Mouse (Mus musculus) CH12.LX (cell line): Measurements from ENCODE around the gene Mrps25. TPM values are rescaled to one million over a fixed set of nuclear protein-coding genes. Genes with fewer than 3 reads are reported as not detected.
A peak's percentile ranks its signal among the peaks of the same experiment; 100 is the strongest.

Experiments used
- DNase-seq: peaks from one replicate; pipeline ENCODE4 v3.0.0-alpha.2; 2013; ENCODE audit errors: extremely low read depth
- H3K27ac ChIP-seq: 2 replicates; pipeline ENCODE4 v1.5.1; 2012; ENCODE audit warnings: low read depth, mild to moderate bottlenecking, control low read depth, moderate library complexity; ENCODE audit not compliant: insufficient read depth
- H3K27me3 ChIP-seq: replicated peaks from 2 replicates; pipeline ENCODE3; 2012; ENCODE audit warnings: inconsistent platforms
- H3K36me3 ChIP-seq, 2 experiments: replicated peaks in 1 of 2; 2 replicates each; pipeline versions ENCODE3 to v1.6.1; 2012; ENCODE audit warnings: inconsistent platforms in 1 of 2, low read length in 1 of 2, mild to moderate bottlenecking in 1 of 2, mixed read lengths in 1 of 2, moderate library complexity in 1 of 2; ENCODE audit not compliant: control insufficient read depth in 1 of 2, insufficient read depth in 1 of 2
- H3K4me1 ChIP-seq, 2 experiments: 2 replicates each; pipeline ENCODE4 v1.6.1; 2012; ENCODE audit warnings: inconsistent platforms in 1 of 2, moderate library complexity in 1 of 2; ENCODE audit not compliant: insufficient read depth in 2 of 2, control insufficient read depth in 1 of 2
- H3K4me2 ChIP-seq: 2 replicates; pipeline ENCODE4 v1.6.1; 2012; ENCODE audit warnings: low read depth, mild to moderate bottlenecking, control low read depth; ENCODE audit not compliant: poor library complexity, insufficient read depth, severe bottlenecking
- H3K4me3 ChIP-seq, 3 experiments: fragments of 150-350 bp in 1 of 3; sonication (generic) in 1 of 3; replicated peaks in 1 of 3; 2 replicates each; pipeline versions ENCODE3 to v1.5.1; 2011 to 2012; ENCODE audit warnings: low read depth in 2 of 3, low read length in 2 of 3, mild to moderate bottlenecking in 2 of 3, moderate library complexity in 2 of 3, control low read depth in 1 of 3, improper control_type of control experiment in 1 of 3, inconsistent platforms in 1 of 3, mixed read lengths in 1 of 3; ENCODE audit not compliant: poor library complexity in 1 of 3
- H3K79me2 ChIP-seq: replicated peaks from 2 replicates; pipeline ENCODE4 v1.6.1; 2012; ENCODE audit warnings: mild to moderate bottlenecking, moderate library complexity; ENCODE audit not compliant: control insufficient read depth, poor library complexity, insufficient read depth, severe bottlenecking; ENCODE audit errors: extremely low read depth
- H3K9ac ChIP-seq: 2 replicates; pipeline ENCODE4 v1.6.1; 2012; ENCODE audit warnings: low read depth, mild to moderate bottlenecking, control low read depth, moderate library complexity; ENCODE audit not compliant: insufficient read depth
- H3K9me3 ChIP-seq: replicated peaks from 2 replicates; pipeline ENCODE3; 2012; ENCODE audit warnings: low read length, inconsistent platforms, mixed read lengths
- BHLHE40 ChIP-seq: IDR thresholded peaks from 2 replicates; pipeline ENCODE4 v1.6.1; 2011; ENCODE audit warnings: mild to moderate bottlenecking, low read depth, low read length, improper control_type of control experiment
- CHD1 ChIP-seq: IDR thresholded peaks from 2 replicates; pipeline ENCODE4 v1.6.1; 2012; ENCODE audit warnings: low read depth, low read length, improper control_type of control experiment, inconsistent platforms
- CTCF ChIP-seq, 2 experiments: IDR thresholded peaks in 1 of 2; conservative IDR thresholded peaks in 1 of 2; 2 replicates each; pipeline ENCODE4 v1.5.1; 2011 to 2012; ENCODE audit warnings: low read depth in 2 of 2, low read length in 2 of 2, improper control_type of control experiment in 1 of 2, inconsistent platforms in 1 of 2, mild to moderate bottlenecking in 1 of 2, moderate library complexity in 1 of 2
- ELF1 ChIP-seq: IDR thresholded peaks from 2 replicates; pipeline ENCODE4 v1.6.1; 2014; ENCODE audit warnings: low read depth, mild to moderate bottlenecking, inconsistent platforms, low read length, improper control_type of control experiment
- EP300 ChIP-seq: IDR thresholded peaks from 2 replicates; pipeline ENCODE4 v1.6.1; 2011; ENCODE audit warnings: low read length, improper control_type of control experiment
- ETS1 ChIP-seq: conservative IDR thresholded peaks from 2 replicates; pipeline ENCODE4 v1.6.1; 2012; ENCODE audit warnings: low read depth, mild to moderate bottlenecking, inconsistent platforms, low read length, improper control_type of control experiment, moderate library complexity
- GABPA ChIP-seq: IDR thresholded peaks from 2 replicates; pipeline ENCODE4 v1.6.1; 2012; ENCODE audit warnings: low read depth, low read length, improper control_type of control experiment, inconsistent platforms; ENCODE audit not compliant: insufficient replicate concordance
- HCFC1 ChIP-seq: IDR thresholded peaks from 2 replicates; pipeline ENCODE4 v1.6.1; 2012; ENCODE audit warnings: low read depth, mild to moderate bottlenecking, inconsistent platforms, low read length, improper control_type of control experiment
- IRF4 ChIP-seq: IDR thresholded peaks from 2 replicates; pipeline ENCODE4 v1.6.1; 2014; ENCODE audit warnings: low read depth, mild to moderate bottlenecking, inconsistent platforms, low read length, improper control_type of control experiment
- JUN ChIP-seq: IDR thresholded peaks from 2 replicates; pipeline ENCODE4 v1.6.1; 2011; ENCODE audit warnings: low read depth, mild to moderate bottlenecking, low read length, improper control_type of control experiment, moderate library complexity; ENCODE audit not compliant: insufficient read depth
- KAT2A ChIP-seq: IDR thresholded peaks from 2 replicates; pipeline ENCODE4 v1.6.1; 2012; ENCODE audit warnings: low read length, improper control_type of control experiment, inconsistent platforms; ENCODE audit not compliant: insufficient replicate concordance
- MAFK ChIP-seq: IDR thresholded peaks from 2 replicates; pipeline ENCODE4 v1.6.1; 2011; ENCODE audit warnings: low read length, improper control_type of control experiment; ENCODE audit not compliant: insufficient replicate concordance
- MAX ChIP-seq: IDR thresholded peaks from 2 replicates; pipeline ENCODE4 v1.6.1; 2011; ENCODE audit warnings: low read length, improper control_type of control experiment
- MEF2A ChIP-seq: IDR thresholded peaks from 2 replicates; pipeline ENCODE4 v1.6.1; 2014; ENCODE audit warnings: low read depth, mild to moderate bottlenecking, inconsistent platforms, low read length, improper control_type of control experiment, borderline replicate concordance
- MXI1 ChIP-seq: IDR thresholded peaks from 2 replicates; pipeline ENCODE4 v1.6.1; 2011; ENCODE audit warnings: mild to moderate bottlenecking, low read depth, low read length, improper control_type of control experiment
- MYC ChIP-seq: IDR thresholded peaks from 2 replicates; pipeline ENCODE4 v1.6.1; 2011; ENCODE audit warnings: low read depth, mild to moderate bottlenecking, improper control_type of control experiment, low read length
- NELFE ChIP-seq: IDR thresholded peaks from 2 replicates; pipeline ENCODE4 v1.6.1; 2011; ENCODE audit warnings: low read depth, low read length, improper control_type of control experiment
- NRF1 ChIP-seq: IDR thresholded peaks from 2 replicates; pipeline ENCODE4 v1.6.1; 2014; ENCODE audit warnings: low read depth, mild to moderate bottlenecking, inconsistent platforms, low read length, improper control_type of control experiment, moderate library complexity
- POLR2A ChIP-seq: IDR thresholded peaks from 2 replicates; pipeline ENCODE4 v1.6.1; 2011; ENCODE audit warnings: low read depth, mild to moderate bottlenecking, improper control_type of control experiment, low read length
- POLR2AphosphoS2 ChIP-seq: IDR thresholded peaks from 2 replicates; pipeline ENCODE4 v1.6.1; 2011; ENCODE audit warnings: low read depth, low read length, improper control_type of control experiment
- RCOR1 ChIP-seq: conservative IDR thresholded peaks from 2 replicates; pipeline ENCODE4 v1.6.1; 2012; ENCODE audit warnings: low read depth, mild to moderate bottlenecking, inconsistent platforms, low read length, improper control_type of control experiment
- SIN3A ChIP-seq: IDR thresholded peaks from 2 replicates; pipeline ENCODE4 v1.6.1; 2012; ENCODE audit warnings: low read length, improper control_type of control experiment, inconsistent platforms
- SMC3 ChIP-seq: IDR thresholded peaks from 2 replicates; pipeline ENCODE4 v1.6.1; 2011; ENCODE audit warnings: low read depth, low read length, improper control_type of control experiment
- TBP ChIP-seq: conservative IDR thresholded peaks from 2 replicates; pipeline ENCODE4 v1.6.1; 2011; ENCODE audit warnings: low read depth, low read length, improper control_type of control experiment
- TCF12 ChIP-seq: IDR thresholded peaks from 2 replicates; pipeline ENCODE4 v1.6.1; 2014; ENCODE audit warnings: low read depth, mild to moderate bottlenecking, inconsistent platforms, low read length, improper control_type of control experiment
- USF1 ChIP-seq: IDR thresholded peaks from 2 replicates; pipeline ENCODE4 v1.6.1; 2014; ENCODE audit warnings: low read depth, mild to moderate bottlenecking, inconsistent platforms, low read length, improper control_type of control experiment
- USF2 ChIP-seq: conservative IDR thresholded peaks from 2 replicates; pipeline ENCODE4 v1.6.1; 2011; ENCODE audit warnings: low read depth, low read length, improper control_type of control experiment
- ZC3H11A ChIP-seq: IDR thresholded peaks from 2 replicates; pipeline ENCODE4 v1.6.1; 2012; ENCODE audit warnings: low read depth, mild to moderate bottlenecking, inconsistent platforms, low read length, improper control_type of control experiment
- ZKSCAN1 ChIP-seq: IDR thresholded peaks from 2 replicates; pipeline ENCODE4 v1.6.1; 2012; ENCODE audit warnings: low read depth, inconsistent platforms, low read length, improper control_type of control experiment, borderline replicate concordance
- ZMIZ1 ChIP-seq: IDR thresholded peaks from 2 replicates; pipeline ENCODE4 v1.6.1; 2012; ENCODE audit warnings: low read depth, mild to moderate bottlenecking, inconsistent platforms, low read length, improper control_type of control experiment
- dilution Hi-C: fragments of 300-500 bp; cut with MboI; formaldehyde crosslinking; loops from 2 replicates; pipeline ENCODE4 v1.14.3; 2020; ENCODE audit warnings: low sequenced_read_pairs; ENCODE audit not compliant: extremely low pct_unique_long_range_greater_than_20kb, extremely low pct_ligation_motif_present
- in situ Hi-C: fragments of 300-500 bp; cut with MboI; formaldehyde crosslinking; loops from 3 replicates; pipeline ENCODE4 v1.14.3; 2019; ENCODE audit warnings: low sequenced_read_pairs, low pct_ligation_motif_present, low pct_unique_long_range_greater_than_20kb, mixed read lengths
- polyA plus RNA-seq: library from polyadenylated mRNA; unstranded; fragments of >175 nt; gene quantifications from 2 replicates; pipeline ENCODE4 v1.2.1, GENCODE M21; 2012; ENCODE audit warnings: low read depth; ENCODE audit not compliant: insufficient read length
- total RNA-seq, 2 experiments: library from RNA; depleted of rRNA; stranded (reverse); fragments of 300-350 nt in 1 of 2; fragments of >200 nt in 1 of 2; gene quantifications; 2 replicates each; pipeline ENCODE4 v1.2.3; 2012 to 2014

The Mrps25 gene
- total and polyA plus RNA-seq, 3 experiments: 38.6 to 70.6 (median 61.4) TPM

- no peak for TF ChIP-seq HCFC1
- TF ChIP-seq IRF4: no peak
- TF ChIP-seq CTCF (conservative IDR thresholded peaks at IDR 0.05 in 1 of 2, IDR thresholded peaks at IDR 0.05 in 1 of 2; ENCODE audit: low read depth in 2 of 2, low read length in 2 of 2): peak; percentile 38 to 87
- no peak for TF ChIP-seq ZKSCAN1
- TF ChIP-seq NELFE: no peak
- no peak for TF ChIP-seq EP300
Measured at GRCm38 (mm10) chr6:92219445-92219844, 35.6 kb upstream of the Mrps25 start (continued).

GRCm38 (mm10) chr6:92214773-92215449 is 31.1 kb upstream of the Mrps25 start, which contains the start of gene Rbsn:
Gene Rbsn (minus strand): TSS chr6:92214925.
- in situ Hi-C loops: no loop called here
- Histone ChIP-seq H3K27ac (peak within 1 kb of the TSS; percentile 48), H3K9ac (peak within 1 kb of the TSS; percentile 67), H3K4me2 (peak within 1 kb of the TSS; percentile 70), H3K9me3 (no peaks in the 10 kb centered on the region), H3K27me3 (peaks cover 14% of the 10 kb centered on the region), H3K4me3 (peak within 1 kb of the TSS; percentile 92 to 99 (median 97)), H3K36me3 (peaks cover 0 to 19% of the 10 kb centered on the region in 2 experiments), H3K4me1 (peaks cover 2 to 14% of the 10 kb centered on the region in 2 experiments; a peak in 2 of 4 replicates), H3K79me2 (peaks cover 20% of the 10 kb centered on the region)
- dilution Hi-C loops: no loop called here
- peak; percentile 92 for DNase-seq
- TF ChIP-seq ETS1: no peak
- TF ChIP-seq SIN3A: peak; percentile 84
- TF ChIP-seq EP300: no peak
- no peak for TF ChIP-seq USF2
- TF ChIP-seq ZMIZ1: peak; percentile 77; the same call in 1 of the 2 replicates
- peak; percentile 76 for TF ChIP-seq POLR2A
- peak; percentile 96 for TF ChIP-seq HCFC1
- TF ChIP-seq KAT2A: peak; percentile 89; the same call in 1 of the 2 replicates
- no peak for TF ChIP-seq CHD1
- peak; percentile 95 for TF ChIP-seq ELF1
- peak; percentile 94 for TF ChIP-seq NRF1
- no peak for TF ChIP-seq JUN
- TF ChIP-seq SMC3: no peak
- TF ChIP-seq ZC3H11A: no peak
- peak; percentile 53; the same call in 1 of the 2 replicates for TF ChIP-seq GABPA
- peak; percentile 85 for TF ChIP-seq TCF12
- TF ChIP-seq ZKSCAN1: no peak
- TF ChIP-seq BHLHE40: peak; percentile 28; the same call in 1 of the 2 replicates
- peak; percentile 82 for TF ChIP-seq NELFE
- TF ChIP-seq MEF2A: peak; percentile 73
- peak; percentile 46; the same call in 1 of the 2 replicates for TF ChIP-seq TBP
- TF ChIP-seq USF1: no peak
- peak; percentile 60; the same call in 1 of the 2 replicates for TF ChIP-seq POLR2AphosphoS2
- peak; percentile 67 for TF ChIP-seq MXI1
- TF ChIP-seq IRF4: peak; percentile 61; the same call in 1 of the 2 replicates
- peak; percentile 79 for TF ChIP-seq MAX
- TF ChIP-seq CTCF (conservative IDR thresholded peaks at IDR 0.05 in 1 of 2, IDR thresholded peaks at IDR 0.05 in 1 of 2; ENCODE audit: low read depth in 2 of 2, low read length in 2 of 2): peak in 1 of 2 experiments; percentile 13; a peak in 1 of 4 replicates
- TF ChIP-seq RCOR1: no peak
- TF ChIP-seq MAFK: no peak
- no peak for TF ChIP-seq MYC
